Mouse (Mus musculus) midbrain, postnatal 0 days (tissue): ENCODE measurements around the gene Gm14137. TPM values are rescaled to one million over a fixed set of nuclear protein-coding genes. Genes with fewer than 3 reads are reported as not detected.

Experiments used
- ATAC-seq: fragments of 200-750 bp; cut with Nextera tagmentation; 2 replicates; pipeline ENCODE4 v1.8.0; 2017; ENCODE audit warnings: moderate number of reproducible peaks, mild to moderate bottlenecking, moderate TSS enrichment, moderate library complexity; ENCODE audit not compliant: low FRiP score
- DNase-seq: peaks from one replicate; pipeline ENCODE4 v3.0.0-alpha.2; 2015; ENCODE audit warnings: low spot score
- H3K27ac ChIP-seq: fragments of 300-500 bp; sonication (generic); 2 replicates; pipeline ENCODE4 v1.5.1; 2014; ENCODE audit warnings: low read depth, mild to moderate bottlenecking, low read length, mixed read lengths
- H3K27me3 ChIP-seq: fragments of 300-500 bp; sonication (generic); 2 replicates; pipeline ENCODE4 v1.6.1; 2014; ENCODE audit warnings: low read length, control low read depth, mixed read lengths; ENCODE audit not compliant: insufficient read depth
- H3K36me3 ChIP-seq: fragments of 300-500 bp; sonication (generic); 2 replicates; pipeline ENCODE4 v1.6.1; 2014; ENCODE audit warnings: low read length, control low read depth, mixed read lengths; ENCODE audit not compliant: insufficient read depth
- H3K4me1 ChIP-seq: fragments of 300-500 bp; sonication (generic); 2 replicates; pipeline ENCODE4 v1.6.1; 2014; ENCODE audit warnings: mild to moderate bottlenecking, control low read depth, antibody characterized with exemption, low read length, mixed read lengths; ENCODE audit not compliant: insufficient read depth
- H3K4me2 ChIP-seq: fragments of 300-500 bp; sonication (generic); 2 replicates; pipeline ENCODE4 v1.6.1; 2014; ENCODE audit warnings: low read depth, mild to moderate bottlenecking, low read length, mixed read lengths; ENCODE audit not compliant: poor library complexity, severe bottlenecking
- H3K4me3 ChIP-seq: fragments of 300-500 bp; sonication (generic); 2 replicates; pipeline ENCODE4 v1.5.1; 2014; ENCODE audit warnings: low read depth, mild to moderate bottlenecking, low read length, moderate library complexity
- H3K9ac ChIP-seq: fragments of 300-500 bp; sonication (generic); replicated peaks from 2 replicates; pipeline ENCODE4 v1.6.1; 2014; ENCODE audit warnings: mild to moderate bottlenecking, low read length, moderate library complexity, mixed read lengths; ENCODE audit not compliant: poor library complexity, severe bottlenecking
- H3K9me3 ChIP-seq: fragments of 300-500 bp; sonication (generic); 2 replicates; pipeline ENCODE4 v1.6.1; 2016; ENCODE audit warnings: low read length, control low read depth
- CTCF ChIP-seq: IDR thresholded peaks from 2 replicates; pipeline ENCODE4 v1.5.1; 2016; ENCODE audit warnings: antibody characterized with exemption, mild to moderate bottlenecking
- WGBS: fragments of 180-500 bp; shearing (Covaris S2); extraction: QIAGEN DNeasy Blood & Tissue Kit; methylation state at CpG from one replicate; pipeline ENCODE4 v1.1.7; 2014; 5-methylcytosine and 5-hydroxymethylcytosine counted together
- polyA plus RNA-seq: library from polyadenylated mRNA; unstranded; fragments of >200 nt; fragmentation: Nextera tagmentation; extraction: Ambion mirVana; gene quantifications from 2 replicates; pipeline ENCODE4 v1.2.1, GENCODE M21; 2015
- total RNA-seq: library from RNA; depleted of rRNA; stranded (reverse); fragments of >200 nt; gene quantifications from 2 replicates; pipeline ENCODE4 v1.2.3, GENCODE M21; 2014

The Gm14137 gene
- total and polyA plus RNA-seq, 2 experiments from 2014 or later = 0.05 to 0.47 TPM

DNA sequence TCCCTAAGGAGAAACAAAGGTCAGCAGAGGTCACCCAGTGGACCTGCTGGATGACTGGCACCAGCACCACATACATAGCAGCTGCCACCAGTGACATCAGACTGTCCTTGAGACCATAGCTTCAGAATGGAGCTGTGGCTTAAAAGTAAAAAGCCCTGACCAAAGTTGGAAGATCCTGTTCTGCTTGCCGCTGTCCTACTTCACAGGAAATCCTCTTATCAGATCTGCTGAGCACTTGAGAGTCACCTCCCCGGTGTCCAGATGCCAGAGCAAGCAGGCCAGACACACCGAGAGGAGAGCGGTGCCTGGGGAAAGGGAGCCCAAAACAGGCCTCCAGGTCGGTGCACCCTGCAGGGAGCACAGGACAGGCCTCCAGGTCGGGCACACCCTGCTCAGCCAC lies 22.1 kb upstream of the Gm14137 start:
- Histone ChIP-seq H3K27ac (no peak overlapping the region), H3K27me3 (no peaks in the 10 kb centered on the region)
- ATAC-seq = no peak

DNA sequence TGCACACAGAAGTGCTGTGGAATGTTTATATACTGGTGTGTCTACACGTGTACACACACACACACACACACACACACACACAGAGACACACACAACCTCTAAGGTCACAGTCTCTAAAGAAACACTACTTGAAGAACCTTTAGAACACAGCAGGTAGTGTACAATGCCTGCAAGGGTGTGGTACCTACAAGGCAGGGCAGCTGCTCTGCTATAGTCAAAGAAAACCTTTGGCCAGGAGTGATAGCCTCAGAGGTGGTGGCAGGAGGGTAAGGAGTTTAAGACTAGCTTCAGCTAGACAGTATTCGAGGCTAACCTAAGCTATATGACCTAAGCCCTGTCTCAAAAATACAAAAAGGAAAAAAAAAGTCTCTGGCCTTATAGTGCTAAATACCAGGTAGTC lies 19.6 kb upstream of the Gm14137 start:
- Histone ChIP-seq H3K27ac (no peak overlapping the region), H3K9me3 (no peaks in the 10 kb centered on the region), H3K4me1 (peaks cover 11% of the 10 kb centered on the region; the same call in 1 of the 2 replicates), H3K4me2 (no peak overlapping the region), H3K27me3 (no peaks in the 10 kb centered on the region), H3K9ac (no peak overlapping the region), H3K4me3 (no peak overlapping the region), H3K36me3 (peaks cover 40% of the 10 kb centered on the region)
- 86% methylated on average over 2 of the region's 2 CpGs for whole genome bisulfite sequencing
- ATAC-seq (no peak), DNase-seq (no peak)
- no peak for TF ChIP-seq CTCF

More for the DNA sequence above, 22.1 kb upstream of the Gm14137 start:
- H3K9me3 ChIP-seq = no peaks in the 10 kb centered on the region
- peaks cover 8% of the 10 kb centered on the region; the same call in 1 of the 2 replicates for H3K4me1 ChIP-seq
- no peak overlapping the region for H3K4me3 ChIP-seq
- no peak for TF ChIP-seq CTCF
- no peak overlapping the region for H3K4me2 ChIP-seq
- no peak overlapping the region for H3K9ac ChIP-seq
- H3K36me3 ChIP-seq = peaks cover 54% of the 10 kb centered on the region
- WGBS = 86% methylated on average over 6 of the region's 6 CpGs
- no peak for DNase-seq

DNA sequence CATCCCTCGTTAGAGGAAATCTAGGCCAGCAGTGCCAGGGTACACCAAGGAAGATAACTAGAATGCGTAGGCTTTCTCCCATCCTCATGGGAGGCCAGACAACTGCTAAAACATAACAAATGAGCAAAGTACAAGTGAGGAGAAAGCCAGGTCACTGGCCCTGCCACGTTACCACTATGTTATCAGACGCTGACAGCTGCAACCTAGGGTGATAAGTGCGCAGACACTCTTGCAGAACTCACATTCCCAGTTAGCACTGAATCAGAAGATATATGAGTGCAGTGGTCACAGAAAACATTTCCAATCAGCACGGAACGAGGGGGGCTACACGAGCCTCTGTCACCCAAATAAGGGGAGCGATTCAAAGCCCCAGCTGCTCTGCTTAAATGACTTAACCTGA lies 18.9 kb upstream of the Gm14137 start:
- Histone ChIP-seq H3K9me3 (no peaks in the 10 kb centered on the region), H3K36me3 (peaks cover 38% of the 10 kb centered on the region), H3K4me1 (peaks cover 11% of the 10 kb centered on the region; the same call in 1 of the 2 replicates), H3K9ac (no peak overlapping the region), H3K27ac (no peak overlapping the region), H3K27me3 (no peaks in the 10 kb centered on the region), H3K4me3 (peak overlapping the region; percentile 88; the same call in 1 of the 2 replicates), H3K4me2 (peak overlapping the region; percentile 96; the same call in 1 of the 2 replicates)
- ATAC-seq = no peak
- WGBS = 84% methylated on average over 9 of the region's 9 CpGs
- no peak for TF ChIP-seq CTCF
- DNase-seq = no peak

DNA sequence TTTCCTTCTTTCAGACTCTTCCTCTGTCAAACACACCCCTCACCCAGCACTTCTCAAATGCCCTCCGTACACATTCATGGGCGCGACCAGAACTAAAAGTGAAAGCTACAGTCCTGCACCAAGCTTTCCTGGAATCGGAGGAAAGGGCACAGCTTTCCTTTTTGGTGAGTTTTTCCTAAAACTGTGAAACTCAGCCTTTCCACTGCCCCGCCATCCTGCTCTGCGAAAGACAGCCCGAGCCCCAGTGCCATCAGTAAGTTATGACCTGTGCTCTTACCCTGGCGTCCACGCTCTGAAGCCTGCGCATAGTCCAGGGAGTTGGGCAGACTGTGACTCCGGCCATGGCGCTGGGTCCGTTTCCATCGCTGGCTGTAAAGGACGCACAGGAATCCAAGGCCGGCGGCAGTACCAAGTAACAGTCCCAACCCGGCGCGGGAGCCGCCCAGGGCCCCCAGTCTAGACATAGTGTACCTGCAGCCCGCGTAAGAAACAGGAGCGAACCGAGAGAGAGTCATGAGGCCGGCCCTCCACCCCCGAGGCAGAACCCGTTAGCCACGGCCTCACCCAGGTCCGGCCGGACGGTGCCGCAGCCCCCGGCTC lies 18.1 kb upstream of the Gm14137 start:
- no peaks in the 10 kb centered on the region; the same call in 1 of the 2 replicates for H3K27me3 ChIP-seq
- no peak for TF ChIP-seq CTCF
- DNase-seq (peak; percentile 7), ATAC-seq (no peak)
- H3K9me3 ChIP-seq = no peaks in the 10 kb centered on the region
- H3K4me2 ChIP-seq = peak overlapping the region; percentile 96
- peak overlapping the region; percentile 83 for H3K9ac ChIP-seq
- peak overlapping the region; percentile 88 for H3K4me3 ChIP-seq
- WGBS = 7% methylated on average over 33 of the region's 34 CpGs
- H3K36me3 ChIP-seq = peaks cover 31% of the 10 kb centered on the region
- H3K27ac ChIP-seq = peak overlapping the region; percentile 83
- H3K4me1 ChIP-seq = peaks cover 11% of the 10 kb centered on the region; the same call in 1 of the 2 replicates

DNA sequence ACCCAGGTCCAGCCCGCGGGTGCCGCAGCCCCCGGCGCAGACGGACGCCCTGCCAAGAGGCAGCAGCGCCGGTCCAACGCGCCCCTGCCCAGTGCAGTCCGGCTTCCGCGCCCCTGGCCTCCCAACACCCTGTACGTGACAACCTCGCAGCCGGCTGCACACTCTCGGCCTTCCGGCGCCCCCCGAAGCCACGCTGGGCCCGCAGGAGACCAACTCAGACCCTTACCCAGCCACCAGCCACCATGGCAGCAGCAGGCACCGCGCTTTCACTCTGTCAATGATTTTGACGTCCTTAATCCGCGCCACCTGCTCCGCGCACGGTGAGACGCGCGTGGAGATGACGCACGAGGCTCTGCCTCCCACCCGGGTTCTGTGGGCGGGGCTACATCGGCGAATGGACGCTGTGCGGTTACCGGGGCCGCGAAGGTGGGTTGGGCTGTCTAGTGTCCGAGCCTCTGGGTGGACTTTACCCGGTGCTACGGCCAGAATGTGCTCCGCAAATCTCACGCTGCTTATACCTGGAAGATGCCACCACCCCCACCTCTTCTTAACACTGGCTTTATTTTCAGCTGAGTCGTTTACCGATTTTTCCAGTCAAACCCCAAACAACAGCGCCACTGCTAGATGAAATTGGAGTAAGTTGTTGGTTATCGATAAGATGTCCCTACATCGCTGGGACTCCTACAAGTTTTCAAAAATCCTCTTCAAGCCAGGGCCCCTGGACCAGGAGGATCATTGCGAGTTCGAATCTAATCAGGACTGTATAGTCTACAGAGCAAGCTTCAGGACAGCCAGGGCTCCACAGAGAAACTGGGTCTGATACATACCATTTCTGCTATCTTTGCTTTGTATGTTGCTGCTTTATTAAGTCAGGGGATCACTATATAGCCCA lies 17.4 kb upstream of the Gm14137 start, which contains the start of gene Rmdn3:
TSS of gene Rmdn3 (minus strand) at position 354 of the 892 bp plus-strand sequence.
- peaks cover 11% of the 10 kb centered on the region; the same call in 1 of the 2 replicates for H3K4me1 ChIP-seq
- peaks cover 23% of the 10 kb centered on the region for H3K36me3 ChIP-seq
- ATAC-seq = peak; percentile 91
- peak within 1 kb of the TSS; percentile 83 for H3K27ac ChIP-seq
- H3K4me3 ChIP-seq = peak within 1 kb of the TSS; percentile 88
- peak; percentile 97 for DNase-seq
- under 1% methylated on average over 54 of the region's 57 CpGs for WGBS
- H3K9me3 ChIP-seq = no peaks in the 10 kb centered on the region
- no peaks in the 10 kb centered on the region; the same call in 1 of the 2 replicates for H3K27me3 ChIP-seq
- H3K4me2 ChIP-seq = peak within 1 kb of the TSS; percentile 96
- peak within 1 kb of the TSS; percentile 83 for H3K9ac ChIP-seq
- TF ChIP-seq CTCF = peak; percentile 53
